In genomic region chr15:101247155-101247498, GRCm38 (mm10) we compare ENCODE assay signal across 8 mouse cellular contexts. TPM values are rescaled to one million over a fixed set of nuclear protein-coding genes. Genes with fewer than 3 reads are reported as not detected.
DNase-seq lines count a peak whose midpoint lies in the region; ATAC-seq and TF ChIP-seq lines count a peak whose summit lies in the region.

No protein-coding gene starts in this region.

- H3K4me2 ChIP-seq in forebrain, embryonic 11.5 days (ENCODE audit: low read depth, low read length, severe bottlenecking): peak overlapping the region; percentile 50; the same call in 1 of the 2 replicates
- no peak overlapping the region for H3K4me2 ChIP-seq in liver, embryonic 15.5 days

- intact Hi-C loops in gastrocnemius, adult 2 months (cut with DNase I): no loop called here

- no peaks in the 10 kb centered on the region for H3K27me3 ChIP-seq in forebrain, embryonic 11.5 days (ENCODE audit: control insufficient read depth, insufficient read depth, low read length)
- peaks cover 10% of the 10 kb centered on the region; the same call in 1 of the 2 replicates for H3K27me3 ChIP-seq in liver, embryonic 15.5 days

- no peaks in the 10 kb centered on the region for H3K36me3 ChIP-seq in forebrain, embryonic 11.5 days (ENCODE audit: control insufficient read depth, insufficient read depth, low read length)
- H3K36me3 ChIP-seq in liver, embryonic 15.5 days (replicated peaks): no peaks in the 10 kb centered on the region

- no peak for TF ChIP-seq CTCF in gastrocnemius, adult 2 months (IDR thresholded peaks at IDR 0.05)

- H3K27ac ChIP-seq in gastrocnemius, adult 2 months: peak overlapping the region; percentile 98
- no peak overlapping the region for H3K27ac ChIP-seq in forebrain, embryonic 11.5 days (ENCODE audit: low read depth, low read length)
- peak overlapping the region; percentile 82 for H3K27ac ChIP-seq in liver, embryonic 15.5 days (replicated peaks)

- WGBS in forebrain, embryonic 11.5 days: 100% methylated on average over 1 of the region's 1 CpGs
- WGBS in liver, embryonic 15.5 days (ENCODE audit: insufficient replicate concordance): 58% methylated on average over 1 of the region's 1 CpGs

- ATAC-seq in forebrain, embryonic 11.5 days (replicated peaks; ENCODE audit: low FRiP score): no peak
- ATAC-seq in liver, embryonic 15.5 days (ENCODE audit: insufficient read depth): no peak

- H3K4me1 ChIP-seq in forebrain, embryonic 11.5 days (replicated peaks; ENCODE audit: control insufficient read depth, insufficient read depth, low read length): peaks cover 5% of the 10 kb centered on the region
- H3K4me1 ChIP-seq in liver, embryonic 15.5 days (replicated peaks): peaks cover 33% of the 10 kb centered on the region

- no peak for DNase-seq in gastrocnemius, adult 2 months
- DNase-seq in gastrocnemius, adult 8-10 months (ENCODE audit: low spot score in 2 of 2): no peak
- DNase-seq in 416B (ENCODE audit: low read depth): peak; percentile 34
- DNase-seq in forebrain, embryonic 11.5 days (ENCODE audit: low spot score): no peak
- no peak for DNase-seq in left cerebral cortex, adult 18-20 months (ENCODE audit: low spot score in 2 of 2)
- DNase-seq in right cerebral cortex, postnatal 4 days: no peak
- DNase-seq in layer of hippocampus, adult 9-11 months: no peak

- H3K9ac ChIP-seq in forebrain, embryonic 11.5 days (ENCODE audit: low read length): no peak overlapping the region
- H3K9ac ChIP-seq in liver, embryonic 15.5 days: no peak overlapping the region

- peak overlapping the region; percentile 25; the same call in 1 of the 2 replicates for H3K4me3 ChIP-seq in gastrocnemius, adult 2 months
- no peak overlapping the region for H3K4me3 ChIP-seq in forebrain, embryonic 11.5 days (ENCODE audit: low read depth, low read length)
- H3K4me3 ChIP-seq in liver, embryonic 15.5 days (replicated peaks): no peak overlapping the region

- H3K9me3 ChIP-seq in forebrain, embryonic 11.5 days (ENCODE audit: control insufficient read depth, low read length): no peaks in the 10 kb centered on the region
- no peaks in the 10 kb centered on the region for H3K9me3 ChIP-seq in liver, embryonic 15.5 days (replicated peaks)

RNA-seq across cellular contexts. Expression of gene Nr4a1, which starts 6.9 kb away (rescaled TPM):
- total RNA-seq in gastrocnemius, adult 2 months (2021): 100 to 1,000 TPM; 143 to 146 TPM
- 100 to 1,000 TPM; 114 to 232 (median 117) TPM for total RNA-seq in gastrocnemius, adult 8-10 months (2022)
- polyA plus RNA-seq in forebrain, embryonic 11.5 days (2014; fragmentation: Nextera tagmentation; extraction: Ambion mirVana): 2.6 and 2.7 TPM in 2 replicates
- polyA plus RNA-seq in liver, embryonic 15.5 days (2015; fragmentation: Nextera tagmentation; extraction: Ambion mirVana): 0.68 and 0.83 TPM in 2 replicates
- total RNA-seq in left cerebral cortex, adult 18-20 months (2021): 100 to 1,000 TPM; 171 to 181 TPM

RNA-seq across cellular contexts. Expression of gene Grasp, which starts 23.1 kb away (rescaled TPM):
- total RNA-seq in gastrocnemius, adult 2 months (2021): 1 to 10 TPM; 5.8 to 5.9 TPM
- total RNA-seq in gastrocnemius, adult 8-10 months (2022): 1 to 10 TPM; 3.0 to 5.4 (median 4.4) TPM
- polyA plus RNA-seq in forebrain, embryonic 11.5 days (2014; fragmentation: Nextera tagmentation; extraction: Ambion mirVana): 4.6 and 5.6 TPM in 2 replicates
- polyA plus RNA-seq in liver, embryonic 15.5 days (2015; fragmentation: Nextera tagmentation; extraction: Ambion mirVana): 0.37 and 0.46 TPM in 2 replicates
- total RNA-seq in left cerebral cortex, adult 18-20 months (2021): 100 to 1,000 TPM in 1 of 2 experiments, 10 to 100 TPM in 1; 77.7 to 111 TPM

RNA-seq across cellular contexts. Expression of gene Atg101, which starts 36.9 kb away (rescaled TPM):
- total RNA-seq in gastrocnemius, adult 2 months (2021): 10 to 100 TPM; 23.7 to 32.4 TPM
- total RNA-seq in gastrocnemius, adult 8-10 months (2022): 10 to 100 TPM; 28.6 to 35.4 (median 31.8) TPM
- 62.1 and 65.7 TPM in 2 replicates for polyA plus RNA-seq in forebrain, embryonic 11.5 days (2014; fragmentation: Nextera tagmentation; extraction: Ambion mirVana)
- polyA plus RNA-seq in liver, embryonic 15.5 days (2015; fragmentation: Nextera tagmentation; extraction: Ambion mirVana): 25.5 and 27.3 TPM in 2 replicates
- 10 to 100 TPM; 45.5 to 53.6 TPM for total RNA-seq in left cerebral cortex, adult 18-20 months (2021)

RNA-seq across cellular contexts. Expression of gene 6030408B16Rik, which starts 45.9 kb away (rescaled TPM):
- under 1 TPM; 0.20 to 0.36 TPM for total RNA-seq in gastrocnemius, adult 2 months (2021)
- not detected for total RNA-seq in gastrocnemius, adult 8-10 months (2022)
- 0.21 and 0.71 TPM in 2 replicates for polyA plus RNA-seq in forebrain, embryonic 11.5 days (2014; fragmentation: Nextera tagmentation; extraction: Ambion mirVana)
- 0.30 and 0.81 TPM in 2 replicates for polyA plus RNA-seq in liver, embryonic 15.5 days (2015; fragmentation: Nextera tagmentation; extraction: Ambion mirVana)
- under 1 TPM; 0.40 to 0.42 TPM for total RNA-seq in left cerebral cortex, adult 18-20 months (2021)

Comparison
In these comparisons a context has a peak if more than half of its experiments do, and no peak if none do; other contexts are left out.
1. RNA of gene Grasp, which starts 23.1 kb away (total RNA-seq): 77.7 to 111 TPM in left cerebral cortex, adult 18-20 months; 5.8 to 5.9 TPM in gastrocnemius, adult 2 months and 3.0 to 5.4 TPM in gastrocnemius, adult 8-10 months; every median in the first group is over 10 times any median in the second.